Mouse (Mus musculus) MEL (cell line): ENCODE data around the gene Bola3. TPM values are rescaled to one million over a fixed set of nuclear protein-coding genes. Genes with fewer than 3 reads are reported as not detected.

Experiments used
- DNase-seq: peaks from one replicate; pipeline ENCODE4 v3.0.0; 2011; ENCODE audit warnings: low read depth, low spot score
- H3K27ac ChIP-seq: 2 replicates; pipeline ENCODE4 v1.5.1; 2012; ENCODE audit warnings: low read depth, mild to moderate bottlenecking, control low read depth, low read length, moderate library complexity; ENCODE audit not compliant: control insufficient read depth
- H3K27me3 ChIP-seq, 2 experiments: fragments of 150-350 bp in 1 of 2; sonication (generic) in 1 of 2; 2 replicates each; pipeline ENCODE4 v1.6.1; 2012; ENCODE audit warnings: low read length in 2 of 2, mild to moderate bottlenecking in 2 of 2, improper control_type of control experiment in 1 of 2, moderate library complexity in 1 of 2; ENCODE audit not compliant: insufficient read depth in 2 of 2, control insufficient read depth in 1 of 2
- H3K36me3 ChIP-seq, 2 experiments: 2 replicates each; pipeline ENCODE4 v1.6.1; 2012 to 2014; ENCODE audit warnings: low read length in 2 of 2, improper control_type of control experiment in 1 of 2, inconsistent platforms in 1 of 2, mild to moderate bottlenecking in 1 of 2; ENCODE audit not compliant: insufficient read depth in 2 of 2, control insufficient read depth in 1 of 2
- H3K4me1 ChIP-seq, 2 experiments: fragments of 150-350 bp in 1 of 2; sonication (generic) in 1 of 2; 2 replicates each; pipeline ENCODE4 v1.6.1; 2012; ENCODE audit warnings: low read length in 2 of 2, improper control_type of control experiment in 1 of 2, mild to moderate bottlenecking in 1 of 2; ENCODE audit not compliant: insufficient read depth in 2 of 2, control insufficient read depth in 1 of 2
- H3K4me3 ChIP-seq, 2 experiments: fragments of 150-350 bp in 1 of 2; sonication (generic) in 1 of 2; 2 replicates each; pipeline ENCODE4 v1.5.1; 2012; ENCODE audit warnings: low read depth in 2 of 2, low read length in 2 of 2, mild to moderate bottlenecking in 2 of 2, moderate library complexity in 2 of 2, control low read depth in 1 of 2, improper control_type of control experiment in 1 of 2; ENCODE audit not compliant: control insufficient read depth in 1 of 2, insufficient read depth in 1 of 2
- H3K79me2 ChIP-seq: 2 replicates; pipeline ENCODE4 v1.6.1; 2012; ENCODE audit warnings: mild to moderate bottlenecking, low read length, moderate library complexity; ENCODE audit not compliant: control insufficient read depth, poor library complexity, insufficient read depth
- H3K9ac ChIP-seq: 2 replicates; pipeline ENCODE4 v1.6.1; 2012; ENCODE audit warnings: low read depth, mild to moderate bottlenecking, control low read depth, low read length, moderate library complexity; ENCODE audit not compliant: control insufficient read depth, poor library complexity, severe bottlenecking
- H3K9me3 ChIP-seq: fragments of 150-350 bp; sonication (generic); replicated peaks from 2 replicates; pipeline ENCODE4 v1.6.1; 2012; ENCODE audit warnings: mild to moderate bottlenecking, low read length, improper control_type of control experiment, moderate library complexity; ENCODE audit not compliant: insufficient read depth
- CHD1 ChIP-seq: IDR thresholded peaks from 2 replicates; pipeline ENCODE4 v1.6.1; 2012; ENCODE audit warnings: low read depth, mild to moderate bottlenecking, inconsistent platforms, low read length, improper control_type of control experiment
- CHD2 ChIP-seq: IDR thresholded peaks from 2 replicates; pipeline ENCODE4 v1.6.1; 2011; ENCODE audit warnings: low read length, improper control_type of control experiment
- EP300 ChIP-seq, 2 experiments: IDR thresholded peaks; 2 replicates each; pipeline ENCODE4 v1.6.1; 2011; ENCODE audit warnings: improper control_type of control experiment in 2 of 2, low read length in 2 of 2, low read depth in 1 of 2, mild to moderate bottlenecking in 1 of 2
- ETS1 ChIP-seq: IDR thresholded peaks from 2 replicates; pipeline ENCODE4 v1.6.1; 2012; ENCODE audit warnings: low read depth, mild to moderate bottlenecking, inconsistent platforms, low read length, improper control_type of control experiment, moderate library complexity
- GABPA ChIP-seq: IDR thresholded peaks from 2 replicates; pipeline ENCODE4 v1.6.1; 2012; ENCODE audit warnings: low read depth, mild to moderate bottlenecking, inconsistent platforms, low read length, improper control_type of control experiment, moderate library complexity
- GATA1 ChIP-seq: IDR thresholded peaks from 2 replicates; pipeline ENCODE4 v1.6.1; 2011; ENCODE audit warnings: low read depth, low read length, improper control_type of control experiment
- HCFC1 ChIP-seq: IDR thresholded peaks from 2 replicates; pipeline ENCODE4 v1.6.1; 2012; ENCODE audit warnings: low read depth, mild to moderate bottlenecking, inconsistent platforms, low read length, improper control_type of control experiment, moderate library complexity
- JUND ChIP-seq: IDR thresholded peaks from 2 replicates; pipeline ENCODE4 v1.6.1; 2011; ENCODE audit warnings: low read depth, mild to moderate bottlenecking, improper control_type of control experiment, low read length
- MYB ChIP-seq: IDR thresholded peaks from 2 replicates; pipeline ENCODE4 v1.6.1; 2011; ENCODE audit warnings: mild to moderate bottlenecking, low read depth, low read length, improper control_type of control experiment
- MYC ChIP-seq: IDR thresholded peaks from 2 replicates; pipeline ENCODE4 v1.6.1; 2011; ENCODE audit warnings: low read depth, mild to moderate bottlenecking, low read length, improper control_type of control experiment, moderate library complexity
- NRF1 ChIP-seq: IDR thresholded peaks from 2 replicates; pipeline ENCODE4 v1.6.1; 2014; ENCODE audit warnings: low read depth, mild to moderate bottlenecking, inconsistent platforms, low read length, improper control_type of control experiment, moderate library complexity; ENCODE audit not compliant: poor library complexity, insufficient read depth, severe bottlenecking
- POLR2AphosphoS2 ChIP-seq: IDR thresholded peaks from 2 replicates; pipeline ENCODE4 v1.6.1; 2011; ENCODE audit warnings: low read length, improper control_type of control experiment
- RAD21 ChIP-seq: IDR thresholded peaks from 2 replicates; pipeline ENCODE4 v1.6.1; 2011; ENCODE audit warnings: mild to moderate bottlenecking, low read depth, low read length, improper control_type of control experiment
- RCOR1 ChIP-seq: IDR thresholded peaks from 2 replicates; pipeline ENCODE4 v1.6.1; 2012; ENCODE audit warnings: low read depth, mild to moderate bottlenecking, inconsistent platforms, low read length, improper control_type of control experiment
- SMC3 ChIP-seq: IDR thresholded peaks from 2 replicates; pipeline ENCODE4 v1.6.1; 2011; ENCODE audit warnings: low read depth, low read length, improper control_type of control experiment
- TAL1 ChIP-seq: IDR thresholded peaks from 2 replicates; pipeline ENCODE4 v1.6.1; 2012; ENCODE audit warnings: mild to moderate bottlenecking, inconsistent platforms, low read length, moderate library complexity, mixed read lengths
- TBP ChIP-seq: IDR thresholded peaks from 2 replicates; pipeline ENCODE4 v1.8.0; 2011; ENCODE audit warnings: low read depth, low read length, improper control_type of control experiment
- TCF12 ChIP-seq: IDR thresholded peaks from 2 replicates; pipeline ENCODE4 v1.6.1; 2014; ENCODE audit warnings: low read depth, mild to moderate bottlenecking, inconsistent platforms, low read length, improper control_type of control experiment, moderate library complexity
- UBTF ChIP-seq: IDR thresholded peaks from 2 replicates; pipeline ENCODE4 v1.6.1; 2012; ENCODE audit warnings: low read depth, mild to moderate bottlenecking, inconsistent platforms, low read length, improper control_type of control experiment, moderate library complexity, borderline replicate concordance; ENCODE audit not compliant: insufficient read depth
- USF1 ChIP-seq: IDR thresholded peaks from 2 replicates; pipeline ENCODE4 v1.6.1; 2014; ENCODE audit warnings: low read depth, mild to moderate bottlenecking, inconsistent platforms, low read length, improper control_type of control experiment, moderate library complexity
- USF2 ChIP-seq, 2 experiments: IDR thresholded peaks; 2 replicates each; pipeline ENCODE4 v1.6.1; 2011 to 2012; ENCODE audit warnings: improper control_type of control experiment in 2 of 2, low read length in 2 of 2, borderline replicate concordance in 1 of 2, inconsistent platforms in 1 of 2, low read depth in 1 of 2, mild to moderate bottlenecking in 1 of 2; ENCODE audit not compliant: insufficient read depth in 1 of 2
- ZMIZ1 ChIP-seq: IDR thresholded peaks from 2 replicates; pipeline ENCODE4 v1.6.1; 2012; ENCODE audit warnings: low read depth, mild to moderate bottlenecking, inconsistent platforms, low read length, improper control_type of control experiment, moderate library complexity
- polyA plus RNA-seq, 2 experiments: library from polyadenylated mRNA; stranded (reverse) in 1 of 2; unstranded in 1 of 2; fragments of >175 nt in 1 of 2; fragments of >200 nt in 1 of 2; gene quantifications; 2 replicates each; pipeline versions ENCODE4 v1.2.1 to v1.2.4; 2012; ENCODE audit warnings: low replicate concordance in 2 of 2, low read depth in 1 of 2; ENCODE audit not compliant: insufficient read length in 2 of 2, insufficient read depth in 1 of 2, missing spikeins in 1 of 2
- total RNA-seq: library from RNA; depleted of rRNA; stranded (reverse); fragments of 300-350 nt; gene quantifications from 2 replicates; pipeline ENCODE4 v1.2.3, GENCODE M21; 2012; rRNA removed

Gene Bola3
- total and polyA plus RNA-seq, 3 experiments = 55.2 to 211 TPM; not detected in 1

GRCm38 (mm10) chr6:83405511-83406064, 56.6 kb downstream of the Bola3 start:
- H3K9me3 ChIP-seq = no peaks in the 10 kb centered on the region
- H3K36me3 ChIP-seq = peaks cover 3 to 21% of the 10 kb centered on the region in 2 experiments
- no peaks in the 10 kb centered on the region for H3K4me1 ChIP-seq

GRCm38 (mm10) chr6:83408510-83408909, 59.6 kb downstream of the Bola3 start:
- no peaks in the 10 kb centered on the region for H3K9me3 ChIP-seq
- H3K36me3 ChIP-seq = peaks cover 3 to 14% of the 10 kb centered on the region in 2 experiments
- no peaks in the 10 kb centered on the region for H3K27me3 ChIP-seq
- no peak overlapping the region for H3K27ac ChIP-seq
- no peaks in the 10 kb centered on the region for H3K4me1 ChIP-seq
- H3K9ac ChIP-seq = no peak overlapping the region
- no peak for DNase-seq
- TF ChIP-seq CHD1 (no peak), TAL1 (no peak), USF1 (no peak), MYC (no peak)
- TF ChIP-seq, all 39 proteins: peak for 0
- Histone ChIP-seq H3K79me2 (peaks cover 2% of the 10 kb centered on the region; the same call in 1 of the 2 replicates), H3K4me3 (no peak overlapping the region)

More at GRCm38 (mm10) chr6:83405511-83406064, 56.6 kb downstream of the Bola3 start:
- Histone ChIP-seq H3K27me3 (no peaks in the 10 kb centered on the region), H3K4me3 (no peak overlapping the region), H3K9ac (no peak overlapping the region), H3K79me2 (no peaks in the 10 kb centered on the region), H3K27ac (no peak overlapping the region)
- TF ChIP-seq RAD21 (no peak), GABPA (no peak), RCOR1 (no peak), EP300 (IDR thresholded peaks at IDR 0.05; ENCODE audit: low read depth in 1 of 2, low read length in 2 of 2) (no peak), JUND (no peak), NRF1 (no peak), ZMIZ1 (no peak), UBTF (no peak), HCFC1 (no peak), TBP (no peak), MYC (no peak), POLR2AphosphoS2 (no peak), CHD2 (no peak), TCF12 (no peak), GATA1 (no peak), MYB (no peak), TAL1 (no peak), ETS1 (no peak), USF2 (IDR thresholded peaks at IDR 0.05; ENCODE audit: borderline replicate concordance in 1 of 2, insufficient read depth in 1 of 2, low read depth in 1 of 2, low read length in 2 of 2) (no peak), SMC3 (no peak)
- no peak for DNase-seq

Other genes starting within 250 kb of the Bola3 start
- 3.2 and 5.1 TPM in 2 replicates for gene Ccdc142, start 247.5 kb upstream of the Bola3 start, total RNA-seq
- gene Ccdc142, start 247.5 kb upstream of the Bola3 start, polyA plus RNA-seq = 1 to 10 TPM in 1 of 2 experiments, not detected in 1; 2.2 TPM
- gene Gm42688, start 247.5 kb upstream of the Bola3 start, total RNA-seq = 2.2 and 2.5 TPM in 2 replicates
- 1 to 10 TPM in 1 of 2 experiments, not detected in 1; 4.8 TPM for gene Gm42688, start 247.5 kb upstream of the Bola3 start, polyA plus RNA-seq
- gene Mrpl53, start 240.1 kb upstream of the Bola3 start, total RNA-seq = 91.3 and 93.7 TPM in 2 replicates
- gene Mrpl53, start 240.1 kb upstream of the Bola3 start, polyA plus RNA-seq = 10 to 100 TPM in 1 of 2 experiments, not detected in 1; 63.8 TPM
- gene Mogs, start 233.7 kb upstream of the Bola3 start, total RNA-seq = 167 and 209 TPM in 2 replicates
- gene Mogs, start 233.7 kb upstream of the Bola3 start, polyA plus RNA-seq = 100 to 1,000 TPM in 1 of 2 experiments, not detected in 1; 150 TPM
- 35.0 and 42.4 TPM in 2 replicates for gene Wbp1, start 227.6 kb upstream of the Bola3 start, total RNA-seq
- gene Wbp1, start 227.6 kb upstream of the Bola3 start, polyA plus RNA-seq = 10 to 100 TPM in 1 of 2 experiments, not detected in 1; 72.8 TPM
- 25.8 and 30.6 TPM in 2 replicates for gene Ino80b, start 223.7 kb upstream of the Bola3 start, total RNA-seq
- 10 to 100 TPM in 1 of 2 experiments, not detected in 1; 40.9 TPM for gene Ino80b, start 223.7 kb upstream of the Bola3 start, polyA plus RNA-seq
- 5.2 and 5.4 TPM in 2 replicates for gene Rtkn, start 213.7 kb upstream of the Bola3 start, total RNA-seq
- gene Rtkn, start 213.7 kb upstream of the Bola3 start, polyA plus RNA-seq = 1 to 10 TPM in 1 of 2 experiments, not detected in 1; 8.3 TPM
- 3.2 and 3.4 TPM in 2 replicates for gene Wdr54, start 192.8 kb upstream of the Bola3 start, total RNA-seq
- gene Wdr54, start 192.8 kb upstream of the Bola3 start, polyA plus RNA-seq = 1 to 10 TPM in 1 of 2 experiments, not detected in 1; 4.6 TPM
- gene 1700003E16Rik, start 192.7 kb upstream of the Bola3 start, total RNA-seq = 0.15 and 0.23 TPM in 2 replicates
- under 1 TPM in 1 of 2 experiments, not detected in 1; 0.50 TPM for gene 1700003E16Rik, start 192.7 kb upstream of the Bola3 start, polyA plus RNA-seq
- 21.9 and 23.3 TPM in 2 replicates for gene Dctn1, start 183.2 kb upstream of the Bola3 start, total RNA-seq
- gene Dctn1, start 183.2 kb upstream of the Bola3 start, polyA plus RNA-seq = 10 to 100 TPM in 1 of 2 experiments, not detected in 1; 81.9 TPM
- 0.04 and 0.07 TPM in 2 replicates for gene Slc4a5, start 129.3 kb upstream of the Bola3 start, total RNA-seq
- not detected for gene Slc4a5, start 129.3 kb upstream of the Bola3 start, polyA plus RNA-seq
- gene Mthfd2, start 23.2 kb upstream of the Bola3 start, total RNA-seq = 80.5 and 155 TPM in 2 replicates
- gene Mthfd2, start 23.2 kb upstream of the Bola3 start, polyA plus RNA-seq = 100 to 1,000 TPM; 219 to 558 TPM
- 71.2 and 74.7 TPM in 2 replicates for gene Mob1a, start 23.1 kb upstream of the Bola3 start, total RNA-seq
- 100 to 1,000 TPM in 1 of 2 experiments, 10 to 100 TPM in 1; 57.0 to 120 TPM for gene Mob1a, start 23.1 kb upstream of the Bola3 start, polyA plus RNA-seq
- 11.0 and 11.6 TPM in 2 replicates for gene Tet3, start 109.9 kb downstream of the Bola3 start, total RNA-seq
- 10 to 100 TPM; 22.9 to 35.3 TPM for gene Tet3, start 109.9 kb downstream of the Bola3 start, polyA plus RNA-seq
- gene Dguok, start 157.8 kb downstream of the Bola3 start, total RNA-seq = 12.6 and 13.4 TPM in 2 replicates
- 10 to 100 TPM in 1 of 2 experiments, not detected in 1; 21.0 TPM for gene Dguok, start 157.8 kb downstream of the Bola3 start, polyA plus RNA-seq
- 0.27 TPM in 1 of 2 replicates, not detected in the other for gene Actg2, start 187.1 kb downstream of the Bola3 start, total RNA-seq
- gene Actg2, start 187.1 kb downstream of the Bola3 start, polyA plus RNA-seq = under 1 TPM in 1 of 2 experiments, not detected in 1; 0.07 TPM
- 4.0 and 4.8 TPM in 2 replicates for gene Stambp, start 223.6 kb downstream of the Bola3 start, total RNA-seq
- gene Stambp, start 223.6 kb downstream of the Bola3 start, polyA plus RNA-seq = 10 to 100 TPM in 1 of 2 experiments, not detected in 1; 18.3 TPM